Mouse (Mus musculus): ENCODE results near the gene Mrps17.
"Not testable (repeated sequence)": the region's sequence is repeated elsewhere in the genome, so short reads cannot be mapped to it uniquely, and the experiment has no call there.

Mrps17 gene

DNA sequence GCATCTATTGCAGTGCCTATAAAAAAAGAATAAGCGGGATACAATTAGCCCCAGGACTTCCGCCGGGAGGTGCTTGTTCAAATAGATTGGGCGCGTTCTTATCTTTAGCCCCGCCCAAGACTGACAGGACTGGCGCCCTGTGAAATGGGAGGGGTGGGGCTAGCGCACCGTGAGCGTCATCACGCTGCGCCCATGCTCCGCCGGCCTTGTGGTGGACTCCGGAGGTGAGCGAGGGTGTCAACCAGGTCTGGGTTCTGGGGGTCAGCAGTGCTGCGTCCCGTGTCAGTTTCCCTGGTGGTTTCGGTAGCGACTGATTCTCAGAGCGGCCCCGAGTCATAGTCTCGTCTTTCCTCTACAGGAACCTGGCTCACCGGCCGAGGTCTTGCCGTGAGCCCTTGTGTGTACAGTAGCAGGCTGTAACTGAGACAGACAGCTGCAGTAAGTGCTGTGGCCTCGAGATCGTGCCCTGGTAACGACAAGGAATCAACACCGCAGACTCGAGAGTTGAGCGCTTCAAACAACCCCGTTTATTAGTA is at the start of gene Mrps17:
Gene Mrps17 (plus strand): TSS at position 172 of the 536 bp plus-strand sequence.
- DNase-seq = peak; percentile 95

DNA sequence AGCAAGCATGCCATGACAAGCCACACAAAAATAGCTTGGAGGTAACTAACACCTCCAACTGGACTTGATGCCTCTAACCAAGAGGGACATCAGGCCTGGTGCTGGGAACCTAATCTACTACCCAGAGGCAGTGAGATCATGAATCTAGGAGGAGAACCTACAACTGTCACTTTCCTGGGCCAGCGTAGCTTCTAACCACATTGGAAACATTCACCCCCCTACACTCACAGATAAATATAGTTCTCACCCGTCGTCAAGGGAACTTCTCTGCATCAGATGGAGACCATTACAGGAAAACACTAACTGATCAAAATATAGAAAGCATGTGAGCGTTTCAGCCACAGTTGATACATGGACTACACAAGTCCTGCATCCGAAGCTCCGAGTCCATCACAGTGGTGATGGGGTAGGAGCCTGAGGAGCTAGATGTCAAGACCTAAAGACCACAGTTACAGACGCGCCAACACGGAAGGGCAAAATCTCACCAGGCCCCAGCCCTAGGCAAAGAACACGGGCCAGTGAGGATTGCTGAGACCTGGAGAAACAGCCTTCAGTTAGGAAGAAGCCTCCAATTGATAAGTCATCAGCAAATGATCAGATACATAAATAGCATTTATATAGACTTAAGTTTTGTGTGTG is 48.9 kb upstream of the Mrps17 start:
- DNase-seq = no peak

DNA sequence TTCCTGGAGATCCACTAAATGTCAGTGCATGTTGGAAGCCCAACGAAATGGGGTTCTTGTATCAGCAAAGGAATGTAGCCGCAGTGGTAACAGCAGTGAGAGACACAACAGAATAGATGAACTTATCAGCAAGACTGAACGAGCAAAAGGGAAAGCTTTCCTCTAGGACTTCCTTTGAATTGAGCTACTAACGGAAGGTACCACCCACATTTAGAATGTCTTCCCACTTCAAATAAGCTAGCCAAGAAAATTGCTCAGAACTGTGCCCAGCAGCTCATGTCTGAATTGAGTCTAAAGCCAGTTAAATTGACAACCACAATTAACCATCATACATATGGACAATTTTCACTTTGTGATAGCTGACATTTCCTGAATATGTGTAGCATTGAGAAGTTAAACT is 47.4 kb upstream of the Mrps17 start:
- no peak for DNase-seq

- DNase-seq = no peak
Observed at GRCm38 (mm10) chr5:129669453-129670035, 45.8 kb upstream of the Mrps17 start.

DNA sequence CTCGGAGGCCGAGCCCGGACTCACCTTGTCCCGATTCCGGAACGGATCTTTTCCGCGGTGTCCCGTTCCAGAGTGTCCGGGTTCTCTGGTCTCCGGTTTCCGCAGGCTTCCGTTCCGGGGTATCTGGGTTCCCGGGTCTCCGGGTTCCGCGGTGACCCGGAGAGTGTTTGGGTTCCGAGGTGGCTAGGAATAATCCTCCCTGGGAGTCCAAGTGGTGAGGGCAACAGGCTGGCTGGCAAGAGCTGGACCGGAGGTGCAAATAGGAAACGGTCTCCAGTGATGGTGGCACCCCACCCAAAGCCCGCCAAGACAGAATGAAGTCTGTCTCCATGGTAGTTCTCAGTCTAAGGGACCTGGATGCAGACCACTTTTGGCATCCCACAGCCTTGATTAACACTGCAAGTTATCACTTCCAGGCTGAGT is 45.2 kb upstream of the Mrps17 start, which contains the start of gene Zfp11:
Gene Zfp11 (minus strand): TSS at position 64 of the 423 bp plus-strand sequence.
- peak; percentile 75 for DNase-seq

- not testable (repeated sequence) for DNase-seq
Observed at GRCm38 (mm10) chr5:129685141-129685540, 30.2 kb upstream of the Mrps17 start.

- DNase-seq = no peak
Observed at GRCm38 (mm10) chr5:129687621-129688020, 27.7 kb upstream of the Mrps17 start.

DNA sequence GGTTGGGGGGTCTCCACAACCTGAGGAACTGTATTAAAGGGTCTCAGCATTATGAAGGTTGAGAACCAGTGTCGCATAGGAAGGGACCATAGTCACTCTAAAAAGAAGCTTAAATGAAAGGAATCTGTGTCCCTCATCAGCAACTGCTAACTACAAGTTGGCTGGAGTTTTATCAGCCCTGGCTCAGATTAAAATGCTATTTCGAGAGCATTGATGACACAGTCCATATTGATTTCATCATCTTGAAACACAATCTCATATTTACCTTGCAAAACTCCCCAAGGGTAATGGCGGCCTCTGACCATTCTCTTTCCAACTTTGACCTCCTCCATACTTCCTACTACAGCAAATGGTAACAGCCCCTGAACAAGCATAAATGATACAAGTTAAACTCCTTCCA is 24.8 kb upstream of the Mrps17 start:
- DNase-seq = no peak

DNA sequence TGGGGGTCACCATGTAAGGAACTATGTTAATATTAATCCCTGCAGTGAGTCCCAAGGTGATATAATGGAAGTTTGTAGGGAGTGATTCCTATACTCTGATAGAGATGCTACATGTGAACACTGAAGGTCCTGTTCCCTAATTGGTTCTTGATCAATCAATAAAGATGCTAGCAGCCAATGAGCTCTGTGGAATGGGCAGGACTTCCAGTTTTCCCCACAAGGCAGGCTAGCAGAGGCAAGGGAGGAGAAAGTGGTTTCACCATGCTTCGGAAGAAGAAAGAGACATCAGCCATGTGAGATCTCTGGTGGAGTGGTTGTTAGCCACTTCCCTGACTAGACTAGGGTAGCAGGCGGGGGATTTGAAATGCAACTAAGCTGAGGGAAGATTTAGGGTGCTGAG is 14.8 kb upstream of the Mrps17 start:
- DNase-seq = no peak

DNA sequence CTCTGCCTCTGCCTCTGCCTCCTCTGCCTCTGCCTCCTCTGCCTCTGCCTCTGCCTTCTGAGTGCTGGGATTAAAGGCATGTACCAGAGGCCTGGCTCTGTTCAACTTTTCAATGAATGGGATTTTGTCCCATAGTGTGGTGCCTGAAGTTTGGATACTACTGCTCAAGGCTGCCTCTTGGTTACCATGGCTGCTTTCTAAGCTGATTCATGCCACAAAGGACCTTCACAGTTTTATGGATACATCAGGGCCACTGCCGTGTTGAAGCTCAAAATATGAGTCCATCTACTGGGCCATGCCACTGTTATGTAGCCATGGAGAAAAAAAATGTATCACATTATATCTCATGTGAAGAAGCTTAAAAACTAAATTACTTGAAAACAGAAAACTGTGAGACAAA is 13.6 kb upstream of the Mrps17 start:
- no peak for DNase-seq

GRCm38 (mm10) chr5:129703368-129703767 is 11.9 kb upstream of the Mrps17 start:
- DNase-seq = no peak

DNA sequence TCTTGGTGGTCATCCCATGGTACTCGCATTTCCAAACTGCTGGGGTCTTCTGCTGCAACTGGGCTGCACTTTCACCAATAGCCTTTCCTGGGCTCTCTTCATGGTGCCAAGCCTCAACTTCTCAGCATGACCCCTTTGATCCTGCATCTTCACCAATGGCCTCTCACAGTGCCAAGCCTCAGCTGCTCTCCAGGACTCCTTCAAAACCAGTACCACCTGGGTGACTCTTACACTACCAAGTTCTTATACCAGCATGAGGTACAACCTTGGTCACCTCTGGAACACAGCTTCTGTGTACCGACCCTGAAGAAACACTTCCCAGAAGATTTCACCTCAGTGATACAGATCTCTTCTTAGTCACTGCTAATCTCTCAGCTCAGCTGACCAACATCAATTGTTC is 6.9 kb upstream of the Mrps17 start, which contains the start of gene Sept14:
Gene Sept14 (minus strand): TSS at position 101 of the 400 bp plus-strand sequence.
- no peak for DNase-seq

GRCm38 (mm10) chr5:129717016-129717415 is 1.7 kb downstream of the Mrps17 start:
- no peak for DNase-seq

- DNase-seq = no peak
Observed at GRCm38 (mm10) chr5:129720176-129720575, 4.9 kb downstream of the Mrps17 start.

GRCm38 (mm10) chr5:129724268-129724667 is 9.0 kb downstream of the Mrps17 start:
- DNase-seq = no peak

DNA sequence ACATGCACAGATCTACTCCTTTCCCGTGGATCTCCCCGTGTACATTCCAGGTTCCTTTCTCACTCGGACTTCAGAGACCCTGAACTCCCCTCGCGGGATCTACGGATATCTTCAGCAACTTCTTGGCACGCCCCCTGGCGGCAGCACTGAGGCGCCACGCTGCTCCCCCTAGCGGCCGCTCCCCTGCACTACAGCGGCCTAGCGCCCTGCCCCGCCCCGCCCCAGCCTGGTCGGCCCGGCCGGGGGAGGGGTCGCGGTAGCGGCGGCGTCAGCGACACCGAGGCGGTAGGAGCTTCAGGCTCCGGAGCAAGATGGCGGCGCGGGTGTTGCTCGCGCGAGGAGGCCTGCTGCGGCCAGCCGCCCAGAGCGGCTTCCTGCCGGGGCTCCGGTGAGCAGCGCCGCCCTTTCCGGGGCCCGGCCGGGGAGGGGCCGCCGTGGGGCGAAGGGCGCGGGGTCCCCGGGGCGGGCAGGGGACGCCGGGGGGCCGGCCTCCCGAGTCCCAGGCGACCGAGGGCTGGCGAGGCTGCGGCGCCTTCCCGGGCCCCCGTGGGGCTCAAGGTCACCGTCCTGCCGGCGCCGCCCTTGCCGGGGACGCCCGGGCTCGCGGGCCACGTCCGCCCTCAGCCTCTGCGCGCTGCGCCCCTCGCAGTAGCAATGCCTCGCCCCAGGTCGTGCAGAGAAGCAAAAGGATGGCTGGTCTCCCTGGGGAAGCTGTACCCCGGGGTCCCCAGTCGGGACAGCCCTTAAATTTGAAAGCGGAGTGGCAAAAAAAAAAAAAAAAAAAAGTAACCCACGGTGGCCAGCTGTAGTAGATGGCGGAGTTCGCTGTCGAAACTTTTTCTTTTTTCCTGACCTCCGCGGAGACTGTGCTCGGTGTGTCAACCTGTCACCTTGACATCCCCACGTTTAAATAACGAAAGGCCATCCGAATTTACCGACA is 9.8 kb downstream of the Mrps17 start, which contains the start of gene Nipsnap2:
Gene Nipsnap2 (plus strand): TSS at position 230 of the 940 bp plus-strand sequence.
- DNase-seq = peak; percentile 89

GRCm38 (mm10) chr5:129725774-129726392 is 10.6 kb downstream of the Mrps17 start:
- no peak for DNase-seq

- no peak for DNase-seq
Observed at GRCm38 (mm10) chr5:129726784-129727183, 11.5 kb downstream of the Mrps17 start.

GRCm38 (mm10) chr5:129729286-129729685 is 14.0 kb downstream of the Mrps17 start:
- DNase-seq = no peak

DNA sequence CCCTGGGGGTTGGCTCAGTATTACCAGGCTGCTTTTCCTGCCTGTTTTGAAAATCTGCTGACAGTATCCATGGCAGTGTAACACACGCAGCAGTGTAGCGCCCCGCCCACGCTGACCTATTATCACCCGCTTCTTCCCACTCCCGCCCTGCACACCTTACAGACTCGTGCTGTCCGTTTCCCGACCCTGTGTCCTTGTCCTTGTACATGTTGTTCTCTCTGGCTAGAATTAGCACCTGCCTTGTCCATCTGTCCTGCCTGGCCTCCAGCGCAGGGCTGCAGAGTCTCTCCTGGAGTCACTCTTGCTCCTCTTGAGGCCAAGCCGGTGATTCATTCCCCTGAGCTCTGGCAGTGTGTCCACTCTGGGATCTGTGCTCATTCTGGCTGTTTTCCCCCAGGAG is 15.0 kb downstream of the Mrps17 start:
- no peak for DNase-seq

- DNase-seq = no peak
Observed at GRCm38 (mm10) chr5:129731021-129731420, 15.7 kb downstream of the Mrps17 start.

DNA sequence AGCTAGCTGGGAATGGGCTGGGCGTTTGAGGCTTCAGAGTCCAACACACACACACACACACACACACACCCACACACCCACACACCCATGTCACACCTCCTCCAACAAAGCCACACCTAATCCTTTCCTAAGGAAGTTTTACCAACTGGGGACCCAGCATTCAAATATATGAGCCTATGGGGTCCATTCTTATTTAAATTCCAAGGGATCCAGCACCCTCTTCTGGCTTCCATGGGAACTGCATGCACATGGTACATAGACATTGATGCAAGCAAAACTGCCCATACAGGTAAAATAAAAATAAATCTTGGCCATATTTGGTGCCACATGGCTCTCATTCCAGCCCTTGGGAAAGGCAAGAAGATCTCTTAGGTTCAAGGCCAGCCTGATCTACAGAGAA is 25.7 kb downstream of the Mrps17 start:
- no peak for DNase-seq
